9 mouse cellular contexts compared by ENCODE assay signal in the genomic region with DNA sequence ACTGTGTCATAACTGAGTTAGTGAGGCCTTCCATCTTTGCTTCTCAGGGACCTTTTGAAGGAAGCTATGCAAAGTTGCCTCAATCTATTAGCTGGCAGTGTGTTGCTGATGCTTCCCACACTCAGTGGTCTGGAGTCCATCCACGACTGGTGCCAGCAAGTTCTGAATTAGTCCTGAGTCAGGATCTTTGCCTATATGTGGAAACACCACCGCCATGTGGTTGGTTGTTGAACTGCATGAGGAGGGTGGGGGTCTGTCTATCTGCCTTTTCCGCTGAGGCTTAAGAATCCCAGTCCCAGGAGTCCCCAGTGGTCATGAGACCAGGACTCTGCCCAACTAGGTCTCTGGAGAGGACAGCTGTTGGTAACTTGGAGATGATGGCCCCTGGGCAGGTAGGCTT. TPM values are rescaled to one million over a fixed set of nuclear protein-coding genes. Genes with fewer than 3 reads are reported as not detected.
DNase-seq lines count a peak whose midpoint lies in the region; ATAC-seq lines count a peak whose summit lies in the region.
"Had no signal": no experiment of that assay in that cellular context is flagged by ENCODE, and none has a peak within 500 bp of the region (broad histone marks: within the 10 kb centered on the region; RNA-seq: fewer than 3 reads in every experiment).

No protein-coding gene starts in this region.

- no peaks in the 10 kb centered on the region; the same call in 1 of the 2 replicates for H3K4me1 ChIP-seq in forebrain, embryonic 11.5 days (replicated peaks; ENCODE audit: control insufficient read depth, insufficient read depth, low read length)
- H3K4me1 ChIP-seq in forebrain, embryonic 16.5 days (replicated peaks; ENCODE audit: control insufficient read depth, insufficient read depth, low read length): peaks cover 10% of the 10 kb centered on the region

- no peak for ATAC-seq in forebrain, embryonic 11.5 days (replicated peaks; ENCODE audit: low FRiP score)
- no peak for ATAC-seq in forebrain, embryonic 16.5 days
- 0 out of 2 replicates have a peak, but pooled peaks have one; percentile 13 for ATAC-seq in megakaryocyte, adult 5-6 weeks (ENCODE audit: poor library complexity, severe bottlenecking)

- H3K4me3 ChIP-seq in forebrain, embryonic 11.5 days (ENCODE audit: low read depth, low read length): no peak overlapping the region
- H3K4me3 ChIP-seq in forebrain, embryonic 16.5 days (replicated peaks; ENCODE audit: low read length): no peak overlapping the region

- H3K9ac ChIP-seq in forebrain, embryonic 11.5 days (ENCODE audit: low read length): no peak overlapping the region
- H3K9ac ChIP-seq in forebrain, embryonic 16.5 days (replicated peaks; ENCODE audit: low read depth, low read length): no peak overlapping the region

- H3K9me3 ChIP-seq in forebrain, embryonic 11.5 days (ENCODE audit: control insufficient read depth, low read length): no peaks in the 10 kb centered on the region
- no peaks in the 10 kb centered on the region for H3K9me3 ChIP-seq in forebrain, embryonic 16.5 days (ENCODE audit: control insufficient read depth, low read length)

- H3K4me2 ChIP-seq in forebrain, embryonic 11.5 days (ENCODE audit: low read depth, low read length, severe bottlenecking): no peak overlapping the region
- H3K4me2 ChIP-seq in forebrain, embryonic 16.5 days (ENCODE audit: low read length): no peak overlapping the region

- H3K36me3 ChIP-seq in forebrain, embryonic 11.5 days (ENCODE audit: control insufficient read depth, insufficient read depth, low read length): no peaks in the 10 kb centered on the region
- H3K36me3 ChIP-seq in forebrain, embryonic 16.5 days (ENCODE audit: control insufficient read depth, insufficient read depth): no peaks in the 10 kb centered on the region

- no peak overlapping the region for H3K27ac ChIP-seq in forebrain, embryonic 11.5 days (ENCODE audit: low read depth, low read length)
- H3K27ac ChIP-seq in forebrain, embryonic 16.5 days (ENCODE audit: low read length): no peak overlapping the region

- DNase-seq in forebrain, embryonic 11.5 days (ENCODE audit: low spot score): peak; percentile 86
- DNase-seq in urinary bladder, postnatal 14 days (ENCODE audit: low spot score): peak; percentile 53
- DNase-seq in urinary bladder, postnatal 10 days (ENCODE audit: low spot score): no peak
- DNase-seq in heart, adult 18-20 months: peak; percentile 73 to 82
- DNase-seq in kidney, postnatal 4 days: peak; percentile 84 to 87
- peak; percentile 61 for DNase-seq in yolk sac, embryonic 10.5 days (ENCODE audit: low spot score)

- 1% methylated on average over 3 of the region's 3 CpGs for WGBS in forebrain, embryonic 11.5 days
- 3% methylated on average over 3 of the region's 3 CpGs for WGBS in forebrain, embryonic 16.5 days

- no peaks in the 10 kb centered on the region for H3K27me3 ChIP-seq in forebrain, embryonic 11.5 days (ENCODE audit: control insufficient read depth, insufficient read depth, low read length)
- H3K27me3 ChIP-seq in forebrain, embryonic 16.5 days (replicated peaks; ENCODE audit: control insufficient read depth, insufficient read depth, low read length): no peaks in the 10 kb centered on the region

RNA-seq across cellular contexts. Expression of gene Egfl7, which starts 9.8 kb away (rescaled TPM):
- 58.4 and 63.7 TPM in 2 replicates for polyA plus RNA-seq in forebrain, embryonic 11.5 days (2014; fragmentation: Nextera tagmentation; extraction: Ambion mirVana)
- polyA plus RNA-seq in forebrain, embryonic 16.5 days (2015; fragmentation: Nextera tagmentation; extraction: Ambion mirVana): 59.5 and 61.7 TPM in 2 replicates
- 10 to 100 TPM; 94.2 to 94.8 TPM for total RNA-seq in heart, adult 18-20 months (2021)
- total RNA-seq in megakaryocyte, adult 5-6 weeks (2015): 1.6 and 3.1 TPM in 2 replicates
- total RNA-seq in megakaryocyte, adult 5-6 weeks (2017): 3.7 and 3.9 TPM in 2 replicates

RNA-seq across cellular contexts. Expression of gene Gm20532, which starts 16.4 kb away (rescaled TPM):
- polyA plus RNA-seq in forebrain, embryonic 11.5 days (2014; fragmentation: Nextera tagmentation; extraction: Ambion mirVana): not detected in 2 replicates
- polyA plus RNA-seq in forebrain, embryonic 16.5 days (2015; fragmentation: Nextera tagmentation; extraction: Ambion mirVana): not detected in 2 replicates
- not detected for total RNA-seq in heart, adult 18-20 months (2021)
- total RNA-seq in megakaryocyte, adult 5-6 weeks (2015): 0.36 TPM in 1 of 2 replicates, not detected in the other
- total RNA-seq in megakaryocyte, adult 5-6 weeks (2017): not detected in 2 replicates
- total RNA-seq: layer of hippocampus, adult 8-10 months had no signal

RNA-seq across cellular contexts. Expression of gene Agpat2, which starts 34.2 kb away (rescaled TPM):
- polyA plus RNA-seq in forebrain, embryonic 11.5 days (2014; fragmentation: Nextera tagmentation; extraction: Ambion mirVana): 6.0 and 8.9 TPM in 2 replicates
- 3.7 and 4.0 TPM in 2 replicates for polyA plus RNA-seq in forebrain, embryonic 16.5 days (2015; fragmentation: Nextera tagmentation; extraction: Ambion mirVana)
- 10 to 100 TPM; 53.9 to 88.6 TPM for total RNA-seq in heart, adult 18-20 months (2021)
- 37.0 and 41.9 TPM in 2 replicates for total RNA-seq in megakaryocyte, adult 5-6 weeks (2015)
- 38.1 and 43.6 TPM in 2 replicates for total RNA-seq in megakaryocyte, adult 5-6 weeks (2017)

RNA-seq across cellular contexts. Expression of gene Notch1, which starts 53.6 kb away (rescaled TPM):
- polyA plus RNA-seq in forebrain, embryonic 11.5 days (2014; fragmentation: Nextera tagmentation; extraction: Ambion mirVana): 68.3 and 70.9 TPM in 2 replicates
- polyA plus RNA-seq in forebrain, embryonic 16.5 days (2015; fragmentation: Nextera tagmentation; extraction: Ambion mirVana): 20.2 and 23.6 TPM in 2 replicates
- total RNA-seq in heart, adult 18-20 months (2021): 10 to 100 TPM; 29.8 to 30.5 TPM
- total RNA-seq in megakaryocyte, adult 5-6 weeks (2015): 37.6 and 43.0 TPM in 2 replicates
- 22.3 and 48.3 TPM in 2 replicates for total RNA-seq in megakaryocyte, adult 5-6 weeks (2017)

RNA-seq across cellular contexts. Expression of gene Fam69b, which starts 58.2 kb away (rescaled TPM):
- 49.8 and 63.8 TPM in 2 replicates for polyA plus RNA-seq in forebrain, embryonic 11.5 days (2014; fragmentation: Nextera tagmentation; extraction: Ambion mirVana)
- 106 and 125 TPM in 2 replicates for polyA plus RNA-seq in forebrain, embryonic 16.5 days (2015; fragmentation: Nextera tagmentation; extraction: Ambion mirVana)
- total RNA-seq in heart, adult 18-20 months (2021): 10 to 100 TPM; 22.0 to 22.2 TPM
- 0.33 TPM in 1 of 2 replicates, not detected in the other for total RNA-seq in megakaryocyte, adult 5-6 weeks (2015)
- total RNA-seq in megakaryocyte, adult 5-6 weeks (2017): 0.11 and 0.33 TPM in 2 replicates

Comparison
In these comparisons a context has a peak if more than half of its experiments do, and no peak if none do; other contexts are left out.
1. RNA of gene Egfl7, which starts 9.8 kb away (total RNA-seq): 94.2 to 94.8 TPM in heart, adult 18-20 months; 1.6 to 3.9 TPM in megakaryocyte, adult 5-6 weeks; every median in the first group is over 10 times any median in the second.